Mouse (Mus musculus) limb, embryonic 14.5 days (tissue): Measurements from ENCODE around the gene Pik3r5. TPM values are rescaled to one million over a fixed set of nuclear protein-coding genes. Genes with fewer than 3 reads are reported as not detected.

Experiments used
- ATAC-seq: fragments of 200-750 bp; cut with Nextera tagmentation; 2 replicates; pipeline ENCODE4 v1.8.0; 2017; ENCODE audit warnings: low read depth, moderate number of reproducible peaks, moderate TSS enrichment; ENCODE audit not compliant: low FRiP score
- DNase-seq: peaks from one replicate; pipeline ENCODE4 v3.0.0-alpha.2; 2015; ENCODE audit warnings: low spot score
- H3K27ac ChIP-seq: fragments of 300-500 bp; sonication (generic); replicated peaks from 2 replicates; pipeline ENCODE4 v1.5.1; 2014; ENCODE audit warnings: low read depth, mild to moderate bottlenecking, low read length, moderate library complexity, mixed read lengths
- H3K27me3 ChIP-seq: fragments of 300-500 bp; sonication (generic); 2 replicates; pipeline ENCODE4 v1.6.1; 2014; ENCODE audit warnings: low read length, mixed read lengths; ENCODE audit not compliant: control insufficient read depth, insufficient read depth
- H3K36me3 ChIP-seq: fragments of 300-500 bp; sonication (generic); 2 replicates; pipeline ENCODE4 v1.6.1; 2014; ENCODE audit warnings: mild to moderate bottlenecking, low read length, moderate library complexity, mixed read lengths; ENCODE audit not compliant: control insufficient read depth, insufficient read depth
- H3K4me1 ChIP-seq: fragments of 300-500 bp; sonication (generic); 2 replicates; pipeline ENCODE4 v1.6.1; 2014; ENCODE audit warnings: antibody characterized with exemption, low read length, mixed read lengths; ENCODE audit not compliant: control insufficient read depth, insufficient read depth
- H3K4me2 ChIP-seq: fragments of 300-500 bp; sonication (generic); replicated peaks from 2 replicates; pipeline ENCODE4 v1.6.1; 2014; ENCODE audit warnings: low read depth, mild to moderate bottlenecking, low read length, moderate library complexity; ENCODE audit not compliant: severe bottlenecking
- H3K4me3 ChIP-seq: fragments of 300-500 bp; sonication (generic); replicated peaks from 2 replicates; pipeline ENCODE4 v1.5.1; 2014; ENCODE audit warnings: low read length
- H3K9ac ChIP-seq: fragments of 300-500 bp; sonication (generic); 2 replicates; pipeline ENCODE4 v1.6.1; 2014; ENCODE audit warnings: mild to moderate bottlenecking, low read depth, low read length, moderate library complexity; ENCODE audit not compliant: severe bottlenecking
- H3K9me3 ChIP-seq: fragments of 300-500 bp; sonication (generic); 2 replicates; pipeline ENCODE4 v1.6.1; 2016; ENCODE audit warnings: low read length; ENCODE audit not compliant: control insufficient read depth
- POLR2A ChIP-seq: fragments of 200-500 bp; IDR thresholded peaks from 2 replicates; pipeline ENCODE4 v1.8.0; 2012; ENCODE audit warnings: inconsistent platforms, mild to moderate bottlenecking, moderate library complexity, borderline replicate concordance; ENCODE audit not compliant: insufficient read depth, insufficient read length; ENCODE audit errors: extremely low read depth
- WGBS: fragments of 180-500 bp; shearing (Covaris S2); extraction: QIAGEN DNeasy Blood & Tissue Kit; methylation state at CpG from one replicate; pipeline ENCODE4 v1.1.7; 2014; 5-methylcytosine and 5-hydroxymethylcytosine counted together
- polyA plus RNA-seq, 2 experiments: library from polyadenylated mRNA; depleted of rRNA in 1 of 2; stranded (reverse) in 1 of 2; unstranded in 1 of 2; fragments of >200 nt; fragmentation: Nextera tagmentation in 1 of 2; extraction: Ambion mirVana in 1 of 2; gene quantifications; 2 replicates each; pipeline versions ENCODE4 v1.2.1 to v1.2.3; 2012 to 2014

The Pik3r5 gene
- polyA plus RNA-seq, 2 experiments, result 0.52 to 1.2 TPM

DNA sequence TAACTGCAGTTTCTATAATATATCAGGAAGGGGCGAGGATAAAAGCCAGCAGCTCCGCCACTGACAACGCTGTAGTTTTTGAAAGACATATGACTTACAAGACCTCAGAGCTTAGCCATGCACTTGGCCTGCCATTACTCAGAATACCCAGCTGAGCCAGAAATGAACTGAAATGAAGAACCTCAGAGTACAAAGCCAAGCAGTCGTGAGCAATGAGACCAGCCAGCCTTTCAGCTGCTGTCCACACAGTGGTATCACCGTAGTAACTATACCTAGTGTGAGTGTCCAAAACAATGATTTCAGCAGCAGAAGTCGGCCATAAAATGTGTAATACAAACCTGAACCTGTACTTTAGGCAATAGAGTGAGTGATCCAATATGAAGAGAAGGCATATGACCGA is 35.5 kb downstream of the Pik3r5 start:
- TF ChIP-seq POLR2A, result no peak
- 79% methylated on average over 7 of the region's 7 CpGs for WGBS

DNA sequence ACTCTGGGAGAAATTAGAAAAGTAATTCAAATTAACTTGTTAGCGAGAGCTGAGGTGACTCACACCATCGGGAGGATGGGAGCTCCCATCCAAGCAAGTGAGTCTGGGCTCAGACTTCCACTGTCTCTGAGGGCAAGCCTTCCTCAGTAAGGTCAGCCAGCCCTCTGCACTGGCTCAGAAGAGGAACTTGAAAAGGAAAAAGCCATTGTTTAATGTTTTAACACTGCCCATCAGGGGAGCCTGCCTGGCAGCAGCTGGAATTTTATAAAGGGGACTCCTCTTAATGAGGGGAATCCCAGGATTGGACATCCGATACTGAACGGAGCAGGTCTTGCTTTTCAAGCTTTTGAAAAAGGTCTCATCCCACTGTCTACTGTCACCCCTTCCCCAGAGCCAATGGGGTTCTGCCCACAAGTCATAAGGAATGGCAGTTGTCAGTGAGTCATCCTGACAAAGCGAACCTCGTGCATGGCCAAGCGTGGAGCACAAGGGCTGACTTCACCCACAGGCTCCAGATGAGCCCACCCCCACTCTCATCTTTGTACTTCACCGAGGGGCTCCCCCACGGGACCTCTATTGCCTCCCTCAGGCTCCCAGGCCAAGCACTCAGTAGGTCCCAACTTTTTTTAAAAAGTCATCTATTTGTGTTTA is 36.2 kb downstream of the Pik3r5 start:
- Histone ChIP-seq H3K4me2 (no peak overlapping the region), H3K4me1 (no peaks in the 10 kb centered on the region), H3K9ac (no peak overlapping the region), H3K4me3 (no peak overlapping the region), H3K27ac (no peak overlapping the region), H3K27me3 (no peaks in the 10 kb centered on the region), H3K36me3 (no peaks in the 10 kb centered on the region), H3K9me3 (no peaks in the 10 kb centered on the region)
- ATAC-seq, result no peak
- no peak for DNase-seq
- no peak for TF ChIP-seq POLR2A
- 70% methylated on average over 9 of the region's 9 CpGs for WGBS

More for the DNA sequence above, 35.5 kb downstream of the Pik3r5 start:
- Histone ChIP-seq H3K36me3 (no peaks in the 10 kb centered on the region), H3K4me2 (no peak overlapping the region), H3K4me1 (no peaks in the 10 kb centered on the region), H3K9me3 (no peaks in the 10 kb centered on the region), H3K4me3 (no peak overlapping the region), H3K9ac (no peak overlapping the region), H3K27me3 (no peaks in the 10 kb centered on the region), H3K27ac (no peak overlapping the region)
- no peak for DNase-seq
- no peak for ATAC-seq

DNA sequence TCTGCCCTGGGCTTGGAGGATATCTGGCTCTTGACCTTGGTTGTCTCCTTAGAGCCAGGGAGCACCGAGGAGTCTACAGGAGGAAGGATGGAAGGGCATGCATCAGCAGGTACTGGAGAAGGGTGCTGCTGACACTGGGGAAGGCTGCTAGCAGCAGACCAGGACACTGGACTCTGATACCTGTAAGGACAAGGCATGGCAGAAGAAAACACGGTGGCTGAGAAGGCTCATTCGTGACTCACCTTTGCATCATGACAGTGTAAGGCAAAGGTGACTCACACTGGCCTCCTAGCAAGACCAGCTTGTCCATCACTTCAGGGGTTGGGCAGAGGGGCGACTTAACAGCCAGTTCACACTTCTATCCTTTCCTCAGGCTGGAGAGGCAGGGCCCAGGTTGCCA is 37.0 kb downstream of the Pik3r5 start:
- Histone ChIP-seq H3K4me1 (no peaks in the 10 kb centered on the region), H3K9me3 (no peaks in the 10 kb centered on the region), H3K27me3 (no peaks in the 10 kb centered on the region), H3K36me3 (no peaks in the 10 kb centered on the region), H3K27ac (no peak overlapping the region), H3K4me3 (no peak overlapping the region), H3K4me2 (no peak overlapping the region), H3K9ac (no peak overlapping the region)
- no peak for ATAC-seq
- no peak for TF ChIP-seq POLR2A
- DNase-seq, result no peak
- WGBS, result 80% methylated on average over 4 of the region's 4 CpGs

DNA sequence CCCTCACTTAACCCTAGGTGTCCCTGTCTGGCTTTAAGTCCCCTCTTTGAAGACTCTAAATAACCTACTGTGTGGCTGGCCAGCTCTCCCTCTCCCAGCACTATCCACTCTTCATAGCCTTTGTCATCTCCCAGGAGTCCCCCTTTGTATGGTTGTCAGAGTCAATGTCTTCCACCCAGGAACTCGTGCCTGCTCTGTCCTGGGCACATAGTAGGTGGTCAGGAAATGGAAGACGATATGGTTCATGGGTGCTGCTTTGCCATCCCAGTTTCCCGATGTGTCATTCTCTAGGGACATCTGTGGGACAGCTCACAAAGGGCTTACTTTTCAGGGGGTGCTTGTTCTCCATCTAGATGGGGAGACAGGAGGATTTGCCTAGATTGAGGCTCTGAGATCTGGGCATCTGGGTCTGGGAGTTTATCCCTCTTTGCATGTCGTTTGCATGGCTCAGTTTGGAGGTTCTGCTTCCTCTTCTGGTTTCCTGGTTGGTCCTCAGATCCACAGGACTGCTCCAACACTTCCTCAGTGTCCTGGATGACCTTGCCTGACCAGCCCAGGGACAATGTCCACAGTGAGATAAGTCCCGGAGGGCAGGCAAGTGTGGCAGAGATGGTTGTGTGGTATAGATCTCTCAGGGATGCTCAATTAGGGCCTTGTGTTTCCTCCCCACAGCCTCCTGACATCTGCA is 40.4 kb downstream of the Pik3r5 start:
- Histone ChIP-seq H3K4me2 (no peak overlapping the region), H3K9ac (no peak overlapping the region), H3K9me3 (no peaks in the 10 kb centered on the region), H3K4me1 (no peaks in the 10 kb centered on the region), H3K4me3 (no peak overlapping the region), H3K36me3 (no peaks in the 10 kb centered on the region), H3K27ac (no peak overlapping the region), H3K27me3 (no peaks in the 10 kb centered on the region)
- DNase-seq (no peak), ATAC-seq (no peak)
- TF ChIP-seq POLR2A, result no peak
- 75% methylated on average over 5 of the region's 5 CpGs for WGBS

DNA sequence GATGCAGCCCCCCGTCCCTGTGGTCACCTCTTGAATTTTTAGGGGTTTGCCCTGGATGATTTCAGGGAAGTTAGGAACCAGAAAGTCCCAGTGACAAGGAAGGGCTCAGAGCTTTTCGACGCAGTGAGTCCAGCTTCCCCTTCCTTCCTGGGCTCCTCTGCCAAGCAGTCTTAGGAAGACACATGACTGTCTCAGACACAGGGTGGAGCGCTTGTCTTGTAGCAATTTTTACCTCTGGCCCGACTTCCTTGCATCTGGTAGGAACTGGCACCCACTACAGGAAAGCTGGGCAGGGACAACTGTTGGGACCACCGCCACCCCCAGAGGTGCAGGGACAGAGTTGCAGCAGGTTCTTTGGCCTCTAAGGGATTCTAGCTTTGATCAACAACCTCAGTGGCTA is 42.7 kb downstream of the Pik3r5 start:
- no peaks in the 10 kb centered on the region for H3K36me3 ChIP-seq
- H3K4me2 ChIP-seq, result no peak overlapping the region
- ATAC-seq (no peak), DNase-seq (no peak)
- H3K4me3 ChIP-seq, result no peak overlapping the region
- H3K9me3 ChIP-seq, result no peaks in the 10 kb centered on the region
- WGBS, result 80% methylated on average over 6 of the region's 6 CpGs
- no peak overlapping the region for H3K9ac ChIP-seq
- TF ChIP-seq POLR2A, result no peak
- no peak overlapping the region for H3K27ac ChIP-seq
- H3K4me1 ChIP-seq, result no peaks in the 10 kb centered on the region
- no peaks in the 10 kb centered on the region for H3K27me3 ChIP-seq
